Mouse (Mus musculus) E14TG2a.4 (cell line): Measurements from ENCODE around the gene Kcng4.

Experiments
- CTCF ChIP-seq: conservative IDR thresholded peaks from 2 replicates; pipeline ENCODE4 v1.5.1; 2014; ENCODE audit warnings: low read length
- NANOG ChIP-seq: IDR thresholded peaks from 2 replicates; pipeline ENCODE4 v1.6.1; 2014; ENCODE audit warnings: borderline replicate concordance, low read length, mixed read lengths
- POU5F1 ChIP-seq: IDR thresholded peaks from 2 replicates; pipeline ENCODE4 v1.6.1; 2014; ENCODE audit warnings: low read length, borderline replicate concordance

DNA sequence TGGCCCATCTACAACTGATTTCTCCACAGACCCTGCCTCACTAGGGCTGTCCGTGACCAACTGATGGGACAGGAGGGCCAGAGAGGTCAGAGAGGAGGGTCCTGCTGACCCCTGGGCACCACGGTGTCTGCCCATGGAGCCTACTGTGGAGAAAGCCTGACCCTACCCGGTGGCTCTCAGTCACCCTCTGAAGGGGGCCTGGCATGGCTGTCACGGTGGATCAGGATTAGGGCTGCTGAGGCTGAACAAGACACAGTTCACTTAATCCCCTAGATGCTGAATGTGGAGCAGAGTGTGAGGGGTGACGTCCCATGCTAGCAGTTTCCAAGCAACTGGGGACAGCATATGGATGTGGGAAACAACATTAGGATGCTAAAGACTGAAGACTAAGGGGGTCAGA lies 40.0 kb upstream of the Kcng4 start:
- no peak for TF ChIP-seq CTCF
- TF ChIP-seq NANOG: no peak
- no peak for TF ChIP-seq POU5F1
